Mouse (Mus musculus) heart, postnatal 0 days (tissue): Measurements from ENCODE around the gene Krt80.

Experiments
- CTCF ChIP-seq: IDR thresholded peaks from 2 replicates; pipeline ENCODE4 v1.5.1; 2016; ENCODE audit warnings: antibody characterized with exemption, control low read depth, low read depth
- EP300 ChIP-seq: IDR thresholded peaks from 2 replicates; pipeline ENCODE4 v1.6.1; 2016; ENCODE audit warnings: antibody characterized with exemption, low read depth

- TF ChIP-seq CTCF (no peak), EP300 (no peak)
Measured at GRCm38 (mm10) chr15:101385064-101385463, 15.1 kb upstream of the Krt80 start.
